Mouse (Mus musculus): ENCODE data around the gene Mtmr11. TPM values are rescaled to one million over a fixed set of nuclear protein-coding genes. Genes with fewer than 3 reads are reported as not detected.
"Not testable (repeated sequence)": the region's sequence is repeated elsewhere in the genome, so short reads cannot be mapped to it uniquely, and the experiment has no call there.

Gene Mtmr11
- polyA plus RNA-seq, 1 experiment from 2014 or later: 19.7 TPM

DNA sequence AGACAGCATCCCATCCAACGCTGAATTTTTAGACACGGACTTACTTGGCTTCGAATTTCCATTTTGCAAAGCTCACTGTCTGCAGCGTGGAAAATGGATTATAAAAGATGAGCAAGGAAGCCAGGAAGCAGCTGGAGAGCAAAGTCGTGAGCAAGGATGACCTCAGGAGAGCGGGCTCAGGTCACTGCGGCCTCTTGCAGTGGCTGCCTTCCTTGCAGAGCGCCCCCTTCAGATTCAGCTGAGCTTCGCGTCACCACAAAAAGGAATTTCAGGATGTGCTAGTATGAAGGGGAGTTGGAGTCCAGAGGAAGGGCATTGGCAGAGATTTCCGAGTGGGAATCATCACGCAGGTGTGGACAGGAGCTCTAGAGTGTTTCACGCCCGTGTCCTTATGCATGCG lies 47.4 kb downstream of the Mtmr11 start:
- no peak overlapping the region for H3K4me3 ChIP-seq (ENCODE audit: low read depth, low read length)
- no peaks in the 10 kb centered on the region for H3K4me1 ChIP-seq (ENCODE audit: control insufficient read depth, insufficient read depth, low read length)
- no peak overlapping the region for H3K4me2 ChIP-seq (ENCODE audit: low read depth, low read length)
- no peak overlapping the region for H3K9ac ChIP-seq (ENCODE audit: low read depth, low read length)
- H3K36me3 ChIP-seq (ENCODE audit: control insufficient read depth, insufficient read depth, low read length): no peaks in the 10 kb centered on the region
- DNase-seq (ENCODE audit: low spot score): no peak
- H3K9me3 ChIP-seq (ENCODE audit: control insufficient read depth, low read length): no peaks in the 10 kb centered on the region
- 21% methylated on average over 15 of the region's 15 CpGs for WGBS
- H3K27me3 ChIP-seq (replicated peaks; ENCODE audit: control insufficient read depth, insufficient read depth, low read length): no peaks in the 10 kb centered on the region
- no peak for ATAC-seq (ENCODE audit: low read depth)
- H3K27ac ChIP-seq (replicated peaks; ENCODE audit: low read depth, low read length): no peak overlapping the region

DNA sequence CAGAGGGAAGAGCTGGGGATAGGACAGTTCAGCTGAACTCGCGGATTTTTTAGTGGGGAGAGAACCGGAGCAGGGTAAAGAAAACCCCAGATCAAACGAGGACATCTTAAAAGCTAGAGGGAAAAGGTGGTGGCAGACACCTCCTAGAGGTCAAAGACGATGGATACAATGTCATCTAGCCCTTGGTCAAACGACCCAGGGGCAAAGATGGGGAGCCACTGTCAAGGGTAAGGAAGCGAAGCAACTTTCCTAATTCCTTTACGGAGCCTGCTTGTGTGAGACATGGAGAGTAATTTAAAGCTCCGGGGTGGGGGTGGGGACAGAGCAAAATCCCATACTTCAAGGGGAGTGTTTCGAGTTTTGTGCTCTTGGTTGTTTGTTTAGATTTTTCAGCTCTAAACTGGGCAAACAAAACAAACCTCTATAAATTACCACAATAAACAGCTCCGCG lies 57.4 kb downstream of the Mtmr11 start:
- no peaks in the 10 kb centered on the region for H3K27me3 ChIP-seq (replicated peaks; ENCODE audit: control insufficient read depth, insufficient read depth, low read length)
- under 1% methylated on average over 12 of the region's 12 CpGs for WGBS
- peak overlapping the region; percentile 88 for H3K4me2 ChIP-seq (ENCODE audit: low read depth, low read length)
- peak overlapping the region; percentile 92 for H3K9ac ChIP-seq (ENCODE audit: low read depth, low read length)
- no peaks in the 10 kb centered on the region for H3K36me3 ChIP-seq (ENCODE audit: control insufficient read depth, insufficient read depth, low read length)
- DNase-seq (ENCODE audit: low spot score) (no peak), ATAC-seq (ENCODE audit: low read depth) (peak; percentile 8; the same call in 1 of the 2 replicates)
- H3K27ac ChIP-seq (replicated peaks; ENCODE audit: low read depth, low read length): peak overlapping the region; percentile 98
- H3K9me3 ChIP-seq (ENCODE audit: control insufficient read depth, low read length): no peaks in the 10 kb centered on the region
- peak overlapping the region; percentile 66 for H3K4me3 ChIP-seq (ENCODE audit: low read depth, low read length)
- peaks cover 25% of the 10 kb centered on the region for H3K4me1 ChIP-seq (ENCODE audit: control insufficient read depth, insufficient read depth, low read length)

DNA sequence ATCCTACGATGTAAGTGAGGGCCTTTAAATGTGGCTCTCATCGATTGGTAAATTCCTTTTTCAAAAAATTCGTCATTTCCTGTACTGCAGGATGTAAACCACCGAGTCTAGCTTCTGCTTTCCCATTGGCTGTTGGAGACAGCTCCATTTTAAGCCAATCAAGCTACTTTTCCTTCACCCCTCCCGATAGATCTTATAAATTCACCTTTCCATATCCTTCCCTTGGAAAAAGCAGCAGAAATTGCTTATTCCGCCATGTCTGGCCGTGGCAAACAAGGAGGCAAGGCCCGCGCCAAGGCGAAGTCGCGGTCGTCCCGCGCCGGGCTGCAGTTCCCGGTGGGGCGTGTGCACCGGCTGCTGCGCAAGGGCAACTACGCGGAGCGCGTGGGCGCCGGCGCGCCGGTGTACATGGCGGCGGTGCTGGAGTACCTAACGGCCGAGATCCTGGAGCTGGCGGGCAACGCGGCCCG lies 57.9 kb downstream of the Mtmr11 start, which contains the start of the genes Bola1 and Hist2h2ab:
Bola1 (minus strand) TSS at position 49 of the 470 bp plus-strand sequence.
Hist2h2ab (plus strand) TSS at position 205 of the 470 bp plus-strand sequence.
- H3K4me3 ChIP-seq (ENCODE audit: low read depth, low read length): peak within 1 kb of the TSS; percentile 66
- H3K9me3 ChIP-seq (ENCODE audit: control insufficient read depth, low read length): no peaks in the 10 kb centered on the region
- DNase-seq (ENCODE audit: low spot score) (peak; percentile 97), ATAC-seq (ENCODE audit: low read depth) (peak; percentile 87)
- H3K27me3 ChIP-seq (replicated peaks; ENCODE audit: control insufficient read depth, insufficient read depth, low read length): no peaks in the 10 kb centered on the region
- H3K27ac ChIP-seq (replicated peaks; ENCODE audit: low read depth, low read length): peak within 1 kb of the TSS; percentile 98
- WGBS: under 1% methylated on average over 35 of the region's 37 CpGs
- H3K9ac ChIP-seq (ENCODE audit: low read depth, low read length): peak within 1 kb of the TSS; percentile 92
- H3K4me2 ChIP-seq (ENCODE audit: low read depth, low read length): peak within 1 kb of the TSS; percentile 88
- H3K36me3 ChIP-seq (ENCODE audit: control insufficient read depth, insufficient read depth, low read length): no peaks in the 10 kb centered on the region
- H3K4me1 ChIP-seq (ENCODE audit: control insufficient read depth, insufficient read depth, low read length): peaks cover 25% of the 10 kb centered on the region

DNA sequence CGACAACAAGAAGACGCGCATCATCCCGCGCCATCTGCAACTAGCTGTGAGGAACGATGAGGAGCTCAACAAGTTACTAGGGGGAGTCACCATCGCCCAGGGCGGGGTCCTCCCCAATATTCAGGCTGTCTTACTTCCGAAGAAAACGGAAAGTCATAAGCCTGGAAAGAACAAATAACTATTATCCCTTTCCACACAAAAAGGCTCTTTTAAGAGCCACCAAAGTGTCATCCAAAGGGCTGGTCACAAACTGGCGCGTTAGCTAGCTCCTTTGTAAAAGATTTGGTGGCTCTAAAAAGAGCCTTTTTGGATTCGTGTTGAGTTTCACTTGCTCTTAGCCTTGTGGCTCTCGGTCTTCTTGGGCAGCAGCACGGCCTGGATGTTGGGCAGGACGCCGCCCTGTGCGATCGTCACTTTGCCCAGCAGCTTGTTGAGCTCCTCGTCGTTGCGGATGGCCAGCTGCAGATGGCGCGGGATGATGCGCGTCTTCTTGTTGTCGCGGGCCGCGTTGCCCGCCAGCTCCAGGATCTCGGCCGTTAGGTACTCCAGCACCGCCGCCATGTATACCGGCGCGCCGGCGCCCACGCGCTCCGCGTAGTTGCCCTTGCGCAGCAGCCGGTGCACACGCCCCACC lies 58.4 kb downstream of the Mtmr11 start:
- Histone ChIP-seq H3K27ac (replicated peaks; ENCODE audit: low read depth, low read length) (peak overlapping the region; percentile 98), H3K4me1 (ENCODE audit: control insufficient read depth, insufficient read depth, low read length) (peaks cover 25% of the 10 kb centered on the region), H3K4me3 (ENCODE audit: low read depth, low read length) (peak overlapping the region; percentile 66), H3K4me2 (ENCODE audit: low read depth, low read length) (peak overlapping the region; percentile 88), H3K9ac (ENCODE audit: low read depth, low read length) (peak overlapping the region; percentile 92)
- ATAC-seq (ENCODE audit: low read depth) (peak; percentile 2; the same call in 1 of the 2 replicates), DNase-seq (ENCODE audit: low spot score) (peak; percentile 56)
- under 1% methylated on average over 20 of the region's 47 CpGs for WGBS
- H3K36me3 ChIP-seq (ENCODE audit: control insufficient read depth, insufficient read depth, low read length); H3K27me3 ChIP-seq (replicated peaks; ENCODE audit: control insufficient read depth, insufficient read depth, low read length); H3K9me3 ChIP-seq (ENCODE audit: control insufficient read depth, low read length): not testable (repeated sequence)

DNA sequence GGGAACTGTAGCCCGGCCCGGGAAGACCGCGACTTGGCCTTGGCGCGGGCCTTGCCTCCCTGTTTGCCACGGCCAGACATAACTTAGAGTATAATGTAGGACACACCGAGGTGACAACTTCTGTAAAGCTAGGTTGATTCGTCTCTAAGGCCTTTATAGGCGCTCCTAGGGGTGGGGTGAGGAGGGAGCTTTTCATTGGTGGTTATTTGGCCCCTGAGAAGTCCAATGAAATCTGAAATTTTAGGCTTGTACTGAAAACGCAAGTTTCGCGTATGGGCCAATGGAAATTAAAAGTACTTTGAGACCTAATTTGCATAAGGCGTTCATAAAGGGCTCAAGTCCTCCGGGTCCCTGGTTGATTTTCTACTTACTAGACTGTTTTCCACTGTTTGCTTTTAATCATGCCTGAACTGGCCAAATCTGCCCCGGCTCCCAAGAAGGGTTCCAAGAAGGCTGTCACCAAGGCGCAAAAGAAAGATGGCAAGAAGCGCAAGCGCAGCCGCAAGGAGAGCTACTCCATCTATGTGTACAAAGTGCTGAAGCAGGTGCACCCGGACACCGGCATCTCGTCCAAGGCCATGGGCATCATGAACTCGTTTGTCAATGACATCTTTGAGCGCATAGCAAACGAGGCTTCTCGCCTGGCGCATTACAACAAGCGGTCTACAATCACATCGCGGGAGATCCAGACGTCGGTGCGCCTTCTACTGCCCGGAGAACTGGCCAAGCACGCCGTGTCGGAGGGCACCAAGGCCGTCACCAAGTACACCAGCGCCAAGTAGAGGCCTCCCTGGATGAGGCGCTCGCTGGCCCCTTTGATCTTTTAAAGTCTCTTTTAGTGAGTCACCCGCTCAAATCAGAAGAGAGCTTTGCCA lies 59.2 kb downstream of the Mtmr11 start, which contains the start of the genes Hist2h2ac and Hist2h2be:
Hist2h2ac (minus strand) TSS at position 116 of the 875 bp plus-strand sequence.
Hist2h2be (plus strand) TSS at position 355 of the 875 bp plus-strand sequence.
- H3K9me3 ChIP-seq (ENCODE audit: control insufficient read depth, low read length): no peaks in the 10 kb centered on the region
- H3K27me3 ChIP-seq (replicated peaks; ENCODE audit: control insufficient read depth, insufficient read depth, low read length): no peaks in the 10 kb centered on the region
- peak within 1 kb of the TSS; percentile 98 for H3K27ac ChIP-seq (replicated peaks; ENCODE audit: low read depth, low read length)
- H3K4me2 ChIP-seq (ENCODE audit: low read depth, low read length): peak within 1 kb of the TSS; percentile 88
- peak within 1 kb of the TSS; percentile 66 for H3K4me3 ChIP-seq (ENCODE audit: low read depth, low read length)
- H3K4me1 ChIP-seq (ENCODE audit: control insufficient read depth, insufficient read depth, low read length): peaks cover 25% of the 10 kb centered on the region
- peak; percentile 91 for ATAC-seq (ENCODE audit: low read depth)
- no peaks in the 10 kb centered on the region for H3K36me3 ChIP-seq (ENCODE audit: control insufficient read depth, insufficient read depth, low read length)
- DNase-seq (ENCODE audit: low spot score): peak; percentile 98
- under 1% methylated on average over 41 of the region's 43 CpGs for WGBS
- H3K9ac ChIP-seq (ENCODE audit: low read depth, low read length): peak within 1 kb of the TSS; percentile 92

Small RNA genes lying within 50 kb of the gene (microRNA-seq; reads per million reads assigned to microRNA genes)
- not detected for gene Gm44492 (ENCODE audit: borderline number of aligned reads)

Other genes starting within 250 kb of the Mtmr11 start
- gene Anp32e, start 232.8 kb upstream of the Mtmr11 start, polyA plus RNA-seq (2014; fragmentation: Nextera tagmentation; extraction: Ambion mirVana): 62.6 and 64.2 TPM in 2 replicates
- gene Plekho1, start 166.0 kb upstream of the Mtmr11 start, polyA plus RNA-seq (2014; fragmentation: Nextera tagmentation; extraction: Ambion mirVana): 40.5 and 43.2 TPM in 2 replicates
- gene Vps45, start 103.5 kb upstream of the Mtmr11 start, polyA plus RNA-seq (2014; fragmentation: Nextera tagmentation; extraction: Ambion mirVana): 24.4 and 25.7 TPM in 2 replicates
- 17.6 and 20.0 TPM in 2 replicates for gene Otud7b, start 57.5 kb upstream of the Mtmr11 start, polyA plus RNA-seq (2014; fragmentation: Nextera tagmentation; extraction: Ambion mirVana)
- 152 and 158 TPM in 2 replicates for gene Sf3b4, start 10.3 kb downstream of the Mtmr11 start, polyA plus RNA-seq (2014; fragmentation: Nextera tagmentation; extraction: Ambion mirVana)
- gene Sv2a, start 19.1 kb downstream of the Mtmr11 start, polyA plus RNA-seq (2014; fragmentation: Nextera tagmentation; extraction: Ambion mirVana): 4.4 and 6.1 TPM in 2 replicates
- gene Bola1, start 57.7 kb downstream of the Mtmr11 start, polyA plus RNA-seq (2014; fragmentation: Nextera tagmentation; extraction: Ambion mirVana): 47.5 and 55.7 TPM in 2 replicates
- 0.72 and 0.78 TPM in 2 replicates for gene Hist2h2ab, start 57.9 kb downstream of the Mtmr11 start, polyA plus RNA-seq (2014; fragmentation: Nextera tagmentation; extraction: Ambion mirVana)
- gene Hist2h2ac, start 58.9 kb downstream of the Mtmr11 start, polyA plus RNA-seq (2014; fragmentation: Nextera tagmentation; extraction: Ambion mirVana): 8.4 and 10.0 TPM in 2 replicates
- 7.8 and 8.8 TPM in 2 replicates for gene Hist2h2be, start 59.1 kb downstream of the Mtmr11 start, polyA plus RNA-seq (2014; fragmentation: Nextera tagmentation; extraction: Ambion mirVana)
- gene Hist2h3c2, start 77.1 kb downstream of the Mtmr11 start, polyA plus RNA-seq (2014; fragmentation: Nextera tagmentation; extraction: Ambion mirVana): 5.2 and 5.3 TPM in 2 replicates
- gene Hist2h2aa2, start 78.3 kb downstream of the Mtmr11 start, polyA plus RNA-seq (2014; fragmentation: Nextera tagmentation; extraction: Ambion mirVana): 46.9 and 57.6 TPM in 2 replicates
- gene Hist2h2aa1, start 83.5 kb downstream of the Mtmr11 start, polyA plus RNA-seq (2014; fragmentation: Nextera tagmentation; extraction: Ambion mirVana): 19.8 and 22.0 TPM in 2 replicates
- gene Hist2h3c1, start 84.7 kb downstream of the Mtmr11 start, polyA plus RNA-seq (2014; fragmentation: Nextera tagmentation; extraction: Ambion mirVana): 0.48 TPM in 1 of 2 replicates, not detected in the other
- gene Hist2h4, start 101.3 kb downstream of the Mtmr11 start, polyA plus RNA-seq (2014; fragmentation: Nextera tagmentation; extraction: Ambion mirVana): 6.9 TPM in 2 replicates
- 44.3 and 57.8 TPM in 2 replicates for gene Hist2h3b, start 106.7 kb downstream of the Mtmr11 start, polyA plus RNA-seq (2014; fragmentation: Nextera tagmentation; extraction: Ambion mirVana)
- 8.9 and 12.7 TPM in 2 replicates for gene Hist2h2bb, start 107.7 kb downstream of the Mtmr11 start, polyA plus RNA-seq (2014; fragmentation: Nextera tagmentation; extraction: Ambion mirVana)
- 4.0 and 5.3 TPM in 2 replicates for gene Fcgr1, start 132.0 kb downstream of the Mtmr11 start, polyA plus RNA-seq (2014; fragmentation: Nextera tagmentation; extraction: Ambion mirVana)

Measured in embryonic facial prominence, embryonic 14.5 days (tissue).